Mouse (Mus musculus): ENCODE measurements around the gene Ncmap. TPM values are rescaled to one million over a fixed set of nuclear protein-coding genes. Genes with fewer than 3 reads are reported as not detected.

The Ncmap gene
- polyA plus RNA-seq, 1 experiment: not detected

- no peaks in the 10 kb centered on the region; the same call in 1 of the 2 replicates for H3K4me1 ChIP-seq (ENCODE audit: control insufficient read depth, insufficient read depth, low read length)
- WGBS: 79% methylated on average over 6 of the region's 6 CpGs
- H3K4me3 ChIP-seq (ENCODE audit: insufficient read depth, low read depth, low read length): no peak overlapping the region
- H3K27ac ChIP-seq (ENCODE audit: insufficient read depth, low read depth, low read length): no peak overlapping the region
- TF ChIP-seq POLR2A (IDR thresholded peaks at IDR 0.05; ENCODE audit: insufficient read depth, low read depth, low read length) (no peak), CTCF (IDR thresholded peaks at IDR 0.05; ENCODE audit: insufficient read depth, low read depth, low read length) (no peak)
Observed at GRCm38 (mm10) chr4:135393381-135393780, 4.6 kb downstream of the Ncmap start.

GRCm38 (mm10) chr4:135392801-135393200 lies 5.2 kb downstream of the Ncmap start:
- no peak for TF ChIP-seq POLR2A (IDR thresholded peaks at IDR 0.05; ENCODE audit: insufficient read depth, low read depth, low read length)
- no peak for TF ChIP-seq CTCF (IDR thresholded peaks at IDR 0.05; ENCODE audit: insufficient read depth, low read depth, low read length)
- H3K27ac ChIP-seq (ENCODE audit: insufficient read depth, low read depth, low read length): no peak overlapping the region
- no peaks in the 10 kb centered on the region; the same call in 1 of the 2 replicates for H3K4me1 ChIP-seq (ENCODE audit: control insufficient read depth, insufficient read depth, low read length)
- H3K4me3 ChIP-seq (ENCODE audit: insufficient read depth, low read depth, low read length): no peak overlapping the region
- 92% methylated on average over 3 of the region's 3 CpGs for WGBS

GRCm38 (mm10) chr4:135391014-135391413 lies 7.0 kb downstream of the Ncmap start:
- Histone ChIP-seq H3K4me1 (ENCODE audit: control insufficient read depth, insufficient read depth, low read length) (no peaks in the 10 kb centered on the region), H3K4me3 (ENCODE audit: insufficient read depth, low read depth, low read length) (no peak overlapping the region), H3K27ac (ENCODE audit: insufficient read depth, low read depth, low read length) (no peak overlapping the region)
- TF ChIP-seq CTCF (IDR thresholded peaks at IDR 0.05; ENCODE audit: insufficient read depth, low read depth, low read length) (no peak), POLR2A (IDR thresholded peaks at IDR 0.05; ENCODE audit: insufficient read depth, low read depth, low read length) (no peak)
- WGBS: 63% methylated on average over 6 of the region's 6 CpGs

- Histone ChIP-seq H3K4me1 (ENCODE audit: control insufficient read depth, insufficient read depth, low read length) (0 out of 2 replicates have a peak, but pooled peaks cover 2% of the 10 kb centered on the region), H3K27ac (ENCODE audit: insufficient read depth, low read depth, low read length) (no peak overlapping the region), H3K4me3 (ENCODE audit: insufficient read depth, low read depth, low read length) (no peak overlapping the region)
- no peak for TF ChIP-seq POLR2A (IDR thresholded peaks at IDR 0.05; ENCODE audit: insufficient read depth, low read depth, low read length)
- no peak for TF ChIP-seq CTCF (IDR thresholded peaks at IDR 0.05; ENCODE audit: insufficient read depth, low read depth, low read length)
- WGBS: 30% methylated on average over 10 of the region's 10 CpGs
Observed at GRCm38 (mm10) chr4:135385614-135386013, 12.4 kb downstream of the Ncmap start.

- Histone ChIP-seq H3K27ac (ENCODE audit: insufficient read depth, low read depth, low read length) (no peak overlapping the region), H3K4me3 (ENCODE audit: insufficient read depth, low read depth, low read length) (no peak overlapping the region), H3K4me1 (ENCODE audit: control insufficient read depth, insufficient read depth, low read length) (0 out of 2 replicates have a peak, but pooled peaks cover 3% of the 10 kb centered on the region)
- WGBS: 4% methylated on average over 14 of the region's 14 CpGs
- no peak for TF ChIP-seq POLR2A (IDR thresholded peaks at IDR 0.05; ENCODE audit: insufficient read depth, low read depth, low read length)
- TF ChIP-seq CTCF (IDR thresholded peaks at IDR 0.05; ENCODE audit: insufficient read depth, low read depth, low read length): peak; percentile 62
Observed at GRCm38 (mm10) chr4:135382316-135382715, 15.7 kb downstream of the Ncmap start.

- Histone ChIP-seq H3K4me3 (ENCODE audit: insufficient read depth, low read depth, low read length) (no peak overlapping the region), H3K4me1 (ENCODE audit: control insufficient read depth, insufficient read depth, low read length) (0 out of 2 replicates have a peak, but pooled peaks cover 3% of the 10 kb centered on the region), H3K27ac (ENCODE audit: insufficient read depth, low read depth, low read length) (no peak overlapping the region)
- WGBS: 78% methylated on average over 8 of the region's 8 CpGs
- no peak for TF ChIP-seq CTCF (IDR thresholded peaks at IDR 0.05; ENCODE audit: insufficient read depth, low read depth, low read length)
- TF ChIP-seq POLR2A (IDR thresholded peaks at IDR 0.05; ENCODE audit: insufficient read depth, low read depth, low read length): no peak
Observed at GRCm38 (mm10) chr4:135381355-135381754, 16.7 kb downstream of the Ncmap start.

GRCm38 (mm10) chr4:135377241-135377640 lies 20.8 kb downstream of the Ncmap start:
- H3K27ac ChIP-seq (ENCODE audit: insufficient read depth, low read depth, low read length): no peak overlapping the region
- no peak overlapping the region for H3K4me3 ChIP-seq (ENCODE audit: insufficient read depth, low read depth, low read length)
- H3K4me1 ChIP-seq (ENCODE audit: control insufficient read depth, insufficient read depth, low read length): 0 out of 2 replicates have a peak, but pooled peaks cover 3% of the 10 kb centered on the region
- no peak for TF ChIP-seq CTCF (IDR thresholded peaks at IDR 0.05; ENCODE audit: insufficient read depth, low read depth, low read length)
- TF ChIP-seq POLR2A (IDR thresholded peaks at IDR 0.05; ENCODE audit: insufficient read depth, low read depth, low read length): no peak
- WGBS: 88% methylated on average over 11 of the region's 11 CpGs

- H3K27ac ChIP-seq (ENCODE audit: insufficient read depth, low read depth, low read length): no peak overlapping the region
- TF ChIP-seq CTCF (IDR thresholded peaks at IDR 0.05; ENCODE audit: insufficient read depth, low read depth, low read length): no peak
- TF ChIP-seq POLR2A (IDR thresholded peaks at IDR 0.05; ENCODE audit: insufficient read depth, low read depth, low read length): no peak
- no peak overlapping the region for H3K4me3 ChIP-seq (ENCODE audit: insufficient read depth, low read depth, low read length)
- H3K4me1 ChIP-seq (ENCODE audit: control insufficient read depth, insufficient read depth, low read length): no peaks in the 10 kb centered on the region
- 53% methylated on average over 3 of the region's 3 CpGs for WGBS
Observed at GRCm38 (mm10) chr4:135375444-135375843, 22.6 kb downstream of the Ncmap start.

- TF ChIP-seq POLR2A (IDR thresholded peaks at IDR 0.05; ENCODE audit: insufficient read depth, low read depth, low read length): no peak
- TF ChIP-seq CTCF (IDR thresholded peaks at IDR 0.05; ENCODE audit: insufficient read depth, low read depth, low read length): no peak
- Histone ChIP-seq H3K4me1 (ENCODE audit: control insufficient read depth, insufficient read depth, low read length) (no peaks in the 10 kb centered on the region), H3K27ac (ENCODE audit: insufficient read depth, low read depth, low read length) (no peak overlapping the region), H3K4me3 (ENCODE audit: insufficient read depth, low read depth, low read length) (no peak overlapping the region)
- WGBS: 80% methylated on average over 5 of the region's 5 CpGs
Observed at GRCm38 (mm10) chr4:135373299-135373698, 24.7 kb downstream of the Ncmap start.

GRCm38 (mm10) chr4:135370372-135370771 lies 27.7 kb downstream of the Ncmap start:
- Histone ChIP-seq H3K4me1 (ENCODE audit: control insufficient read depth, insufficient read depth, low read length) (no peaks in the 10 kb centered on the region), H3K4me3 (ENCODE audit: insufficient read depth, low read depth, low read length) (no peak overlapping the region), H3K27ac (ENCODE audit: insufficient read depth, low read depth, low read length) (no peak overlapping the region)
- 89% methylated on average over 11 of the region's 11 CpGs for WGBS
- TF ChIP-seq POLR2A (IDR thresholded peaks at IDR 0.05; ENCODE audit: insufficient read depth, low read depth, low read length) (no peak), CTCF (IDR thresholded peaks at IDR 0.05; ENCODE audit: insufficient read depth, low read depth, low read length) (no peak)

All from olfactory bulb, adult 2 months (tissue).